Mouse (Mus musculus): ENCODE measurements around the gene Ift88. TPM values are rescaled to one million over a fixed set of nuclear protein-coding genes. Genes with fewer than 3 reads are reported as not detected.
A peak's percentile ranks its signal among the peaks of the same experiment; 100 is the strongest.

Gene Ift88
- total RNA-seq (2021): 1 to 10 TPM; 5.7 to 7.2 TPM

- DNase-seq: peak; percentile 94
- intact Hi-C loops (cut with DNase I): loop anchor here (2.0 to 10.0 kb wide), 2 partner anchors 25 to 401 kb away; partner anchors contain the start of genes Cryl1, Mrpl57 and Ska3
These were observed at the start of gene Ift88 for GRCm38 (mm10) chr14:57423432-57424211. TSS of gene Ift88 (plus strand) at chr14:57424062.

- intact Hi-C loops (cut with DNase I): loop anchor here (10.0 kb wide), 1 partner anchor 540 kb away; no protein-coding TSS in a partner anchor
- no peak for DNase-seq
These were observed 48.7 kb upstream of the Ift88 start for GRCm38 (mm10) chr14:57375205-57375604.

GRCm38 (mm10) chr14:57376016-57376415 lies 47.8 kb upstream of the Ift88 start:
- DNase-seq: no peak
- intact Hi-C loops (cut with DNase I): loop anchor here (10.0 kb wide), 1 partner anchor 539 kb away; no protein-coding TSS in a partner anchor

- DNase-seq: no peak
- intact Hi-C loops (cut with DNase I): loop anchor here (10.0 kb wide), 1 partner anchor 538 kb away; no protein-coding TSS in a partner anchor
These were observed 46.9 kb upstream of the Ift88 start for GRCm38 (mm10) chr14:57376956-57377355.

GRCm38 (mm10) chr14:57377531-57377930 lies 46.3 kb upstream of the Ift88 start:
- DNase-seq: no peak
- intact Hi-C loops (cut with DNase I): loop anchor here (10.0 kb wide), 1 partner anchor 537 kb away; no protein-coding TSS in a partner anchor

GRCm38 (mm10) chr14:57385667-57386066 lies 38.2 kb upstream of the Ift88 start:
- no peak for DNase-seq
- intact Hi-C loops (cut with DNase I): no loop called here

- intact Hi-C loops (cut with DNase I): no loop called here
- DNase-seq: peak; percentile 21 to 25
These were observed 36.9 kb upstream of the Ift88 start for GRCm38 (mm10) chr14:57386758-57387561.

GRCm38 (mm10) chr14:57391621-57392020 lies 32.2 kb upstream of the Ift88 start:
- intact Hi-C loops (cut with DNase I): no loop called here
- no peak for DNase-seq

- intact Hi-C loops (cut with DNase I): no loop called here
- DNase-seq: no peak
These were observed 31.6 kb upstream of the Ift88 start for GRCm38 (mm10) chr14:57392278-57392677.

GRCm38 (mm10) chr14:57395470-57395869 lies 28.4 kb upstream of the Ift88 start:
- intact Hi-C loops (cut with DNase I): no loop called here
- no peak for DNase-seq

- intact Hi-C loops (cut with DNase I): no loop called here
- no peak for DNase-seq
These were observed 26.6 kb upstream of the Ift88 start for GRCm38 (mm10) chr14:57397221-57397620.

- peak; percentile 95 to 96 for DNase-seq
- intact Hi-C loops (cut with DNase I): loop anchor here (2.0 kb wide), 1 partner anchor 27 kb away; the partner anchor contains the start of gene Ift88
These were observed 25.7 kb upstream of the Ift88 start, which contains the start of gene Cryl1 for GRCm38 (mm10) chr14:57398065-57398757. TSS of gene Cryl1 (minus strand) at chr14:57398529.

GRCm38 (mm10) chr14:57398813-57399427 lies 24.9 kb upstream of the Ift88 start:
- DNase-seq: peak in 1 of 2 experiments; percentile 5

GRCm38 (mm10) chr14:57402815-57403214 lies 21.0 kb upstream of the Ift88 start:
- no peak for DNase-seq
- intact Hi-C loops (cut with DNase I): loop anchor here (10.0 kb wide), 1 partner anchor 438 kb away; no protein-coding TSS in a partner anchor

More at GRCm38 (mm10) chr14:57398813-57399427, 24.9 kb upstream of the Ift88 start:
- intact Hi-C loops (cut with DNase I): loop anchor here (2.0 kb wide), 1 partner anchor 26 kb away; the partner anchor contains the start of gene Ift88

- peak; percentile 29 to 43 for DNase-seq
These were observed 16.5 kb upstream of the Ift88 start for GRCm38 (mm10) chr14:57407039-57407987.

GRCm38 (mm10) chr14:57408100-57408499 lies 15.8 kb upstream of the Ift88 start:
- intact Hi-C loops (cut with DNase I): loop anchor here (10.0 kb wide), 1 partner anchor 443 kb away; no protein-coding TSS in a partner anchor

More at GRCm38 (mm10) chr14:57407039-57407987, 16.5 kb upstream of the Ift88 start:
- intact Hi-C loops (cut with DNase I): loop anchor here (10.0 kb wide), 1 partner anchor 443 kb away; no protein-coding TSS in a partner anchor

GRCm38 (mm10) chr14:57409106-57409505 lies 14.8 kb upstream of the Ift88 start:
- intact Hi-C loops (cut with DNase I): loop anchor here (1.0 to 10.0 kb wide), 2 partner anchors 37 to 444 kb away; no protein-coding TSS in a partner anchor
- no peak for DNase-seq

More at GRCm38 (mm10) chr14:57408100-57408499, 15.8 kb upstream of the Ift88 start:
- no peak for DNase-seq

GRCm38 (mm10) chr14:57412166-57412565 lies 11.7 kb upstream of the Ift88 start:
- no peak for DNase-seq
- intact Hi-C loops (cut with DNase I): loop anchor here (2.0 kb wide), 1 partner anchor 303 kb away; no protein-coding TSS in a partner anchor
